Mouse (Mus musculus) limb, embryonic 12.5 days (tissue): ENCODE data around the gene Ift122. TPM values are rescaled to one million over a fixed set of nuclear protein-coding genes. Genes with fewer than 3 reads are reported as not detected.

Experiments used
- ATAC-seq: fragments of 200-750 bp; cut with Nextera tagmentation; 2 replicates; pipeline ENCODE4 v1.8.0; 2017; ENCODE audit warnings: low read depth, moderate TSS enrichment; ENCODE audit not compliant: insufficient number of reproducible peaks, insufficient read depth, low FRiP score, low TSS enrichment
- H3K27ac ChIP-seq: fragments of 300-500 bp; sonication (generic); 2 replicates; pipeline ENCODE4 v1.5.1; 2016; ENCODE audit warnings: mild to moderate bottlenecking, moderate library complexity
- H3K27me3 ChIP-seq: fragments of 300-500 bp; sonication (generic); 2 replicates; pipeline ENCODE4 v1.6.1; 2016; ENCODE audit warnings: mild to moderate bottlenecking, moderate library complexity
- H3K36me3 ChIP-seq: fragments of 300-500 bp; sonication (generic); 2 replicates; pipeline ENCODE4 v1.6.1; 2016; ENCODE audit warnings: mild to moderate bottlenecking, moderate library complexity
- H3K4me1 ChIP-seq: fragments of 300-500 bp; sonication (generic); replicated peaks from 2 replicates; pipeline ENCODE4 v1.6.1; 2016
- H3K4me2 ChIP-seq: fragments of 300-500 bp; sonication (generic); 2 replicates; pipeline ENCODE4 v1.6.1; 2016; ENCODE audit warnings: mild to moderate bottlenecking, moderate library complexity
- H3K4me3 ChIP-seq: fragments of 300-500 bp; sonication (generic); replicated peaks from 2 replicates; pipeline ENCODE4 v1.5.1; 2016; ENCODE audit warnings: mild to moderate bottlenecking
- H3K9ac ChIP-seq: fragments of 300-500 bp; sonication (generic); replicated peaks from 2 replicates; pipeline ENCODE4 v1.6.1; 2016; ENCODE audit warnings: mild to moderate bottlenecking, moderate library complexity
- H3K9me3 ChIP-seq: fragments of 300-500 bp; sonication (generic); 2 replicates; pipeline ENCODE4 v1.6.1; 2016; ENCODE audit warnings: mild to moderate bottlenecking, moderate library complexity
- WGBS: fragments of 180-500 bp; shearing (Covaris S2); methylation state at CpG from one replicate; pipeline ENCODE4 v1.1.7; 2016; 5-methylcytosine and 5-hydroxymethylcytosine counted together
- polyA plus RNA-seq: library from polyadenylated mRNA; unstranded; fragments of >200 nt; fragmentation: Nextera tagmentation; extraction: Ambion mirVana; gene quantifications from 2 replicates; pipeline ENCODE4 v1.2.1, GENCODE M21; 2016

Ift122 gene
- polyA plus RNA-seq, 1 experiment from 2014 or later: 32.1 TPM

DNA sequence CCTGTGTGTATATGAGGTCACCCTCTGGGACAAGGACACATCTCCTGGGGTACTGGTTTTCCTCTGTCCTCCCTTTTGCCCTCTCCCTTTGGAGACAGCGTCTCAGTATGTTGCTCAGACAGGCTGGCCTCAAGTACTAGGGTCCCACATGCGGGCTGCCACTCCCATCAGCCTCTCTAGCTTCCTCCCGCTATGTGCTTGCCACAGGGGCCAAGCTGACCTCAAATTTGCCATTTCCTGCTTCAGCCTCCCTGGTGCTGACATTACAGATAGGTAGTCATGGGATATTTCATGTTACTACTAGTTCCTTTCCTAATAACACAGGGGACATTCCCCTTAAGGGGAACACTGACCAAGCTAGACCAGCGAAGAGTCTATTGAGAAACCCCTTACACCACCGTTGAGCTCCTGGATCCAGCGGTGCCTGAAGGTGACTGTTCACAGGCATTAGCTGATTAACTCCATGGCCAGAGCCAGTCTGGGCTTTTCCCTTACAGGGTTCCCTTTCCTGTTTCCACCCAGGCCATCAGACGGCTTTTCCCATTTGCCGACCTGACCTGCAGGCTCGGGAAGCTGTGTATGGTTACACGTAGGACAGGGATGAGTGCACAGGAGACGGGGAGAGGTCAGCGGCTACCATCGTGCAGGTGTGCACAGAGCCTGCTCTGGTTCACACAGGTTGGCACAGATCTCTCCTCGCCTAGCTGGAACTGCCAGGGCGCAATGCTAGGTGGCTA lies 120.0 kb downstream of the Ift122 start:
- Histone ChIP-seq H3K9me3 (no peaks in the 10 kb centered on the region), H3K27me3 (peaks cover 4% of the 10 kb centered on the region), H3K4me2 (no peak overlapping the region), H3K4me3 (no peak overlapping the region), H3K9ac (no peak overlapping the region), H3K4me1 (peaks cover 41% of the 10 kb centered on the region), H3K27ac (no peak overlapping the region), H3K36me3 (no peaks in the 10 kb centered on the region)
- no peak for ATAC-seq
- whole genome bisulfite sequencing: 87% methylated on average over 15 of the region's 15 CpGs

GRCm38 (mm10) chr6:115973881-115974662 lies 120.8 kb downstream of the Ift122 start:
- H3K27me3 ChIP-seq: peaks cover 4% of the 10 kb centered on the region
- no peaks in the 10 kb centered on the region for H3K9me3 ChIP-seq
- ATAC-seq: no peak
- H3K4me2 ChIP-seq: no peak overlapping the region
- H3K4me3 ChIP-seq: no peak overlapping the region
- peaks cover 33% of the 10 kb centered on the region for H3K4me1 ChIP-seq
- H3K9ac ChIP-seq: no peak overlapping the region; the same call in 1 of the 2 replicates
- no peaks in the 10 kb centered on the region for H3K36me3 ChIP-seq
- no peak overlapping the region for H3K27ac ChIP-seq
- WGBS: 75% methylated on average over 16 of the region's 16 CpGs

DNA sequence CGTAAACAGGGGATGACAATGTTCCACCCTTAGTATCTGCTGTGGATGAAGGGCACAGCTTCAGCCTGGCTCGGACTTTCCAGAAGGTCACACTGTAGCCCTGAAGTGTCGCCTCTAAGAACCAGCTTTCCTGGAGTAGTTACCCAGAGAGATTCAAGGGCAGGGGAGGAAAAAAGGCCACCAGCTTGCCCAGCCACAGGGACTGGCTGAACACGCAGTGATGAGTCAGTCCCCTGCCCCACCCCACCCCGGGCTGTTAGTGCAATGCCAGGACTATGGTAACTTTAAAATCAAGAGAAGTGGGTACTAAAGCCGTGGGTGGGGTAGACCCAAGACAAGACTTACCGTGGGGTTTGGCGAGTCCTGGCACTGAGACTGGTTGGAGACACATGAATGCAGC lies 122.3 kb downstream of the Ift122 start:
- Histone ChIP-seq H3K9me3 (no peaks in the 10 kb centered on the region), H3K4me3 (no peak overlapping the region), H3K9ac (no peak overlapping the region), H3K27ac (no peak overlapping the region), H3K27me3 (peaks cover 4% of the 10 kb centered on the region), H3K4me1 (peaks cover 23% of the 10 kb centered on the region), H3K36me3 (no peaks in the 10 kb centered on the region), H3K4me2 (no peak overlapping the region)
- ATAC-seq: no peak
- 87% methylated on average over 8 of the region's 8 CpGs for WGBS

Other genes starting within 250 kb of the Ift122 start
- gene Raf1, start 176.8 kb upstream of the Ift122 start, polyA plus RNA-seq: 134 and 135 TPM in 2 replicates
- gene Tmem40, start 91.1 kb upstream of the Ift122 start, polyA plus RNA-seq: 1.7 and 1.9 TPM in 2 replicates
- gene Cand2, start 78.9 kb upstream of the Ift122 start, polyA plus RNA-seq: 66.9 and 71.8 TPM in 2 replicates
- gene Rpl32, start 44.7 kb upstream of the Ift122 start, polyA plus RNA-seq: 2,195 and 2,268 TPM in 2 replicates
- 0.45 and 0.51 TPM in 2 replicates for gene Efcab12, start 15.1 kb upstream of the Ift122 start, polyA plus RNA-seq
- 32.3 and 33.7 TPM in 2 replicates for gene Mbd4, start 99 bp upstream of the Ift122 start, polyA plus RNA-seq
- gene Rho, start 78.3 kb downstream of the Ift122 start, polyA plus RNA-seq: 0.28 and 0.38 TPM in 2 replicates
- not detected in 2 replicates for gene H1foo, start 91.5 kb downstream of the Ift122 start, polyA plus RNA-seq
- 25.2 and 27.5 TPM in 2 replicates for gene Plxnd1, start 141.5 kb downstream of the Ift122 start, polyA plus RNA-seq